Mouse (Mus musculus) ovary, postnatal 36 days (tissue): ENCODE measurements around the gene Plekha7.

Source experiments
- DNase-seq: peaks from one replicate; pipeline ENCODE4 v3.0.0; 2022; ENCODE audit warnings: low spot score, mixed read lengths

The Plekha7 gene

GRCm38 (mm10) chr7:116307871-116308631, at the start of gene Plekha7:
Gene Plekha7, minus strand, starts transcription at chr7:116308376.
- DNase-seq = peak; percentile 62

GRCm38 (mm10) chr7:116336226-116336625, 28.1 kb upstream of the Plekha7 start:
- DNase-seq = peak; percentile 30

GRCm38 (mm10) chr7:116335133-116335532, 27.0 kb upstream of the Plekha7 start:
- no peak for DNase-seq

- DNase-seq = no peak
These were observed 26.5 kb upstream of the Plekha7 start for GRCm38 (mm10) chr7:116334669-116335038.

GRCm38 (mm10) chr7:116333713-116334668, 25.8 kb upstream of the Plekha7 start, which contains the start of gene Rps13:
Gene Rps13, minus strand, starts transcription at chr7:116334195.
- peak; percentile 97 for DNase-seq

GRCm38 (mm10) chr7:116331246-116331645, 23.1 kb upstream of the Plekha7 start:
- DNase-seq = no peak

GRCm38 (mm10) chr7:116329858-116330257, 21.7 kb upstream of the Plekha7 start:
- DNase-seq = no peak

GRCm38 (mm10) chr7:116328777-116329176, 20.6 kb upstream of the Plekha7 start:
- DNase-seq = no peak

GRCm38 (mm10) chr7:116327901-116328300, 19.7 kb upstream of the Plekha7 start:
- DNase-seq = no peak

GRCm38 (mm10) chr7:116323331-116323964, 15.3 kb upstream of the Plekha7 start:
- peak; percentile 72 for DNase-seq

- peak; percentile 40 for DNase-seq
These were observed 1.3 kb upstream of the Plekha7 start for GRCm38 (mm10) chr7:116309456-116309855.

GRCm38 (mm10) chr7:116308632-116308991, 436 bp upstream of the Plekha7 start:
- DNase-seq = peak; percentile 43

- DNase-seq = peak; percentile 82
These were observed 891 bp downstream of the Plekha7 start for GRCm38 (mm10) chr7:116307099-116307870.

GRCm38 (mm10) chr7:116306601-116307000, 1.6 kb downstream of the Plekha7 start:
- DNase-seq = no peak

GRCm38 (mm10) chr7:116301661-116302311, 6.4 kb downstream of the Plekha7 start:
- no peak for DNase-seq

GRCm38 (mm10) chr7:116301144-116301543, 7.0 kb downstream of the Plekha7 start:
- DNase-seq = no peak

GRCm38 (mm10) chr7:116298851-116299250, 9.3 kb downstream of the Plekha7 start:
- no peak for DNase-seq

GRCm38 (mm10) chr7:116298389-116298788, 9.8 kb downstream of the Plekha7 start:
- no peak for DNase-seq

GRCm38 (mm10) chr7:116294961-116295360, 13.2 kb downstream of the Plekha7 start:
- no peak for DNase-seq

- no peak for DNase-seq
These were observed 15.8 kb downstream of the Plekha7 start for GRCm38 (mm10) chr7:116292377-116292776.

GRCm38 (mm10) chr7:116290559-116290958, 17.6 kb downstream of the Plekha7 start:
- no peak for DNase-seq
